In genomic region chr8:111568029-111568428, GRCm38 (mm10) we compare ENCODE assay signal across 1 mouse cellular context.
TF ChIP-seq lines count a peak whose summit lies in the region.

No protein-coding gene starts in this region.

TF ChIP-seq in MEL, 35 proteins besides CTCF, POLR2A, EP300 and RAD21 (continued from another document):
- TF ChIP-seq CHD2 (IDR thresholded peaks at IDR 0.05; ENCODE audit: low read length) (no peak), TAL1 (IDR thresholded peaks at IDR 0.05; ENCODE audit: low read length) (peak; percentile 38), MAX (IDR thresholded peaks at IDR 0.05; ENCODE audit: low read length) (peak; percentile 59; the same call in 1 of the 2 replicates), USF2 (IDR thresholded peaks at IDR 0.05; ENCODE audit: borderline replicate concordance in 1 of 2, insufficient read depth in 1 of 2, low read depth in 1 of 2, low read length in 2 of 2) (no peak), MEF2A (IDR thresholded peaks at IDR 0.05; ENCODE audit: extremely low read depth, insufficient replicate concordance, low read depth, low read length, poor library complexity, severe bottlenecking) (no peak), TCF12 (IDR thresholded peaks at IDR 0.05; ENCODE audit: low read depth, low read length) (peak; percentile 65), ZC3H11A (IDR thresholded peaks at IDR 0.05; ENCODE audit: low read depth, low read length) (no peak), POLR2AphosphoS5 (IDR thresholded peaks at IDR 0.05; ENCODE audit: borderline replicate concordance, low read depth, low read length) (no peak), CHD1 (IDR thresholded peaks at IDR 0.05; ENCODE audit: low read depth, low read length) (no peak), ZNF384 (IDR thresholded peaks at IDR 0.05; ENCODE audit: low read depth, low read length) (no peak), GATA1 (IDR thresholded peaks at IDR 0.05; ENCODE audit: low read depth, low read length) (peak; percentile 89), RCOR1 (IDR thresholded peaks at IDR 0.05; ENCODE audit: low read depth, low read length) (peak; percentile 30; the same call in 1 of the 2 replicates), TBP (IDR thresholded peaks at IDR 0.05; ENCODE audit: low read depth, low read length) (peak; percentile 56; the same call in 1 of the 2 replicates), MYC (IDR thresholded peaks at IDR 0.05; ENCODE audit: low read depth, low read length) (peak; percentile 68; the same call in 1 of the 2 replicates), NRF1 (IDR thresholded peaks at IDR 0.05; ENCODE audit: insufficient read depth, low read depth, low read length, poor library complexity, severe bottlenecking) (no peak), MXI1 (IDR thresholded peaks at IDR 0.05; ENCODE audit: low read depth, low read length) (peak; percentile 79), MAFK (IDR thresholded peaks at IDR 0.05; ENCODE audit: borderline replicate concordance, low read depth, low read length) (no peak), ETS1 (IDR thresholded peaks at IDR 0.05; ENCODE audit: low read depth, low read length) (peak; percentile 93), GABPA (IDR thresholded peaks at IDR 0.05; ENCODE audit: low read depth, low read length) (no peak), SIN3A (IDR thresholded peaks at IDR 0.05; ENCODE audit: low read length) (peak; percentile 92), UBTF (IDR thresholded peaks at IDR 0.05; ENCODE audit: borderline replicate concordance, insufficient read depth, low read depth, low read length) (no peak)
